Mouse (Mus musculus) lung, postnatal 0 days (tissue): Measurements from ENCODE around the gene Tulp2. TPM values are rescaled to one million over a fixed set of nuclear protein-coding genes. Genes with fewer than 3 reads are reported as not detected.

Experiments
- ATAC-seq: fragments of 200-750 bp; cut with Nextera tagmentation; 2 replicates; pipeline ENCODE4 v1.8.0; 2017; ENCODE audit warnings: moderate library complexity
- DNase-seq: peaks from one replicate; pipeline ENCODE4 v3.0.0-alpha.2; 2016; ENCODE audit warnings: low spot score
- H3K27ac ChIP-seq: fragments of 300-500 bp; sonication (generic); 2 replicates; pipeline ENCODE4 v1.5.1; 2014; ENCODE audit warnings: antibody characterized with exemption, mild to moderate bottlenecking, low read length, mixed read lengths
- H3K27me3 ChIP-seq: fragments of 300-500 bp; sonication (generic); replicated peaks from 2 replicates; pipeline ENCODE4 v1.6.1; 2014; ENCODE audit warnings: low read length, mixed read lengths; ENCODE audit not compliant: insufficient read depth
- H3K36me3 ChIP-seq: fragments of 300-500 bp; sonication (generic); 2 replicates; pipeline ENCODE4 v1.6.1; 2014; ENCODE audit warnings: low read length, mixed read lengths; ENCODE audit not compliant: insufficient read depth
- H3K4me1 ChIP-seq: fragments of 300-500 bp; sonication (generic); 2 replicates; pipeline ENCODE4 v1.6.1; 2014; ENCODE audit warnings: antibody characterized with exemption, low read depth, low read length, mixed read lengths; ENCODE audit not compliant: insufficient read depth
- H3K4me2 ChIP-seq: fragments of 300-500 bp; sonication (generic); replicated peaks from 2 replicates; pipeline ENCODE4 v1.6.1; 2014; ENCODE audit warnings: low read depth, mild to moderate bottlenecking, low read length, moderate library complexity, mixed read lengths
- H3K4me3 ChIP-seq: fragments of 300-500 bp; sonication (generic); 2 replicates; pipeline ENCODE4 v1.5.1; 2014; ENCODE audit warnings: low read depth, low read length
- H3K9ac ChIP-seq: fragments of 300-500 bp; sonication (generic); replicated peaks from 2 replicates; pipeline ENCODE4 v1.6.1; 2014; ENCODE audit warnings: low read depth, mild to moderate bottlenecking
- H3K9me3 ChIP-seq: fragments of 300-500 bp; sonication (generic); 2 replicates; pipeline ENCODE4 v1.6.1; 2016; ENCODE audit warnings: low read length, mixed read lengths
- CTCF ChIP-seq: IDR thresholded peaks from 2 replicates; pipeline ENCODE4 v1.5.1; 2016; ENCODE audit warnings: antibody characterized with exemption, mild to moderate bottlenecking
- EP300 ChIP-seq: IDR thresholded peaks from 2 replicates; pipeline ENCODE4 v1.6.1; 2016; ENCODE audit warnings: antibody characterized with exemption, mild to moderate bottlenecking, control low read depth
- WGBS: fragments of 180-500 bp; shearing (Covaris S2); extraction: QIAGEN DNeasy Blood & Tissue Kit; methylation state at CpG from one replicate; pipeline ENCODE4 v1.1.7; 2014; 5-methylcytosine and 5-hydroxymethylcytosine counted together
- polyA plus RNA-seq: library from polyadenylated mRNA; unstranded; fragments of >200 nt; fragmentation: Nextera tagmentation; extraction: Ambion mirVana; gene quantifications from 2 replicates; pipeline ENCODE4 v1.2.1, GENCODE M21; 2015

Tulp2 gene
- polyA plus RNA-seq, 1 experiment from 2014 or later: 0.25 TPM

GRCm38 (mm10) chr7:45538163-45539041, 56.7 kb downstream of the Tulp2 start:
- peak overlapping the region; percentile 42 for H3K4me3 ChIP-seq
- H3K27me3 ChIP-seq: no peaks in the 10 kb centered on the region
- no peaks in the 10 kb centered on the region for H3K9me3 ChIP-seq
- peak overlapping the region; percentile 74 for H3K4me2 ChIP-seq
- DNase-seq (peak; percentile 94), ATAC-seq (peak; percentile 90)
- no peak overlapping the region for H3K27ac ChIP-seq
- 4% methylated on average over 28 of the region's 29 CpGs for WGBS
- TF ChIP-seq EP300 (peak; percentile 20; the same call in 1 of the 2 replicates), CTCF (peak; percentile 73)
- H3K4me1 ChIP-seq: no peaks in the 10 kb centered on the region
- peak overlapping the region; percentile 29; the same call in 1 of the 2 replicates for H3K9ac ChIP-seq
- H3K36me3 ChIP-seq: no peaks in the 10 kb centered on the region

GRCm38 (mm10) chr7:45539095-45539494, 57.4 kb downstream of the Tulp2 start:
- Histone ChIP-seq H3K4me2 (no peak overlapping the region), H3K9me3 (no peaks in the 10 kb centered on the region), H3K27me3 (no peaks in the 10 kb centered on the region), H3K4me3 (no peak overlapping the region), H3K36me3 (no peaks in the 10 kb centered on the region), H3K27ac (no peak overlapping the region), H3K9ac (no peak overlapping the region), H3K4me1 (no peaks in the 10 kb centered on the region)
- TF ChIP-seq CTCF: no peak
- no peak for TF ChIP-seq EP300
- ATAC-seq (no peak), DNase-seq (no peak)
- 87% methylated on average over 3 of the region's 3 CpGs for WGBS

- H3K4me1 ChIP-seq: no peaks in the 10 kb centered on the region
- no peak overlapping the region for H3K4me3 ChIP-seq
- no peak overlapping the region for H3K27ac ChIP-seq
- H3K9ac ChIP-seq: no peak overlapping the region
- no peaks in the 10 kb centered on the region for H3K9me3 ChIP-seq
- H3K27me3 ChIP-seq: no peaks in the 10 kb centered on the region
- no peak for ATAC-seq
- no peaks in the 10 kb centered on the region for H3K36me3 ChIP-seq
- H3K4me2 ChIP-seq: no peak overlapping the region
- 59% methylated on average over 2 of the region's 2 CpGs for WGBS
- TF ChIP-seq EP300 (no peak), CTCF (no peak)
- no peak for DNase-seq
Observed at GRCm38 (mm10) chr7:45540213-45540612, 58.5 kb downstream of the Tulp2 start.

- ATAC-seq (no peak), DNase-seq (no peak)
- Histone ChIP-seq H3K4me2 (no peak overlapping the region), H3K36me3 (no peaks in the 10 kb centered on the region), H3K27me3 (no peaks in the 10 kb centered on the region), H3K27ac (no peak overlapping the region), H3K4me1 (no peaks in the 10 kb centered on the region), H3K4me3 (no peak overlapping the region), H3K9me3 (no peaks in the 10 kb centered on the region), H3K9ac (no peak overlapping the region)
- WGBS: 79% methylated on average over 1 of the region's 1 CpGs
- TF ChIP-seq CTCF (peak; percentile 38), EP300 (no peak)
Observed at GRCm38 (mm10) chr7:45544525-45544924, 62.8 kb downstream of the Tulp2 start.

GRCm38 (mm10) chr7:45549641-45550436, 68.2 kb downstream of the Tulp2 start:
- no peak for TF ChIP-seq CTCF
- no peak for TF ChIP-seq EP300
- WGBS: 86% methylated on average over 16 of the region's 16 CpGs

GRCm38 (mm10) chr7:45550821-45551511, 69.3 kb downstream of the Tulp2 start:
- WGBS: 75% methylated on average over 11 of the region's 11 CpGs
- no peak overlapping the region for H3K4me3 ChIP-seq
- H3K27ac ChIP-seq: no peak overlapping the region
- DNase-seq: no peak
- H3K4me2 ChIP-seq: no peak overlapping the region
- ATAC-seq: no peak
- no peaks in the 10 kb centered on the region for H3K27me3 ChIP-seq
- H3K9ac ChIP-seq: no peak overlapping the region
- no peaks in the 10 kb centered on the region for H3K4me1 ChIP-seq
- no peaks in the 10 kb centered on the region for H3K9me3 ChIP-seq
- no peaks in the 10 kb centered on the region for H3K36me3 ChIP-seq
- no peak for TF ChIP-seq CTCF
- TF ChIP-seq EP300: no peak

More at GRCm38 (mm10) chr7:45549641-45550436, 68.2 kb downstream of the Tulp2 start:
- Histone ChIP-seq H3K27ac (no peak overlapping the region), H3K4me1 (no peaks in the 10 kb centered on the region), H3K36me3 (no peaks in the 10 kb centered on the region), H3K4me3 (no peak overlapping the region), H3K9ac (no peak overlapping the region), H3K4me2 (no peak overlapping the region), H3K27me3 (no peaks in the 10 kb centered on the region), H3K9me3 (no peaks in the 10 kb centered on the region)
- DNase-seq: no peak
- no peak for ATAC-seq
